Mouse (Mus musculus) megakaryocyte, embryonic 14.5 days (primary cell): ENCODE results near the gene Rpn1.

Experiments
- FLI1 ChIP-seq: IDR thresholded peaks from 2 replicates; pipeline ENCODE4 v1.6.1; 2012; ENCODE audit warnings: low read length, inconsistent platforms, mixed read lengths
- GATA1 ChIP-seq: IDR thresholded peaks from 3 replicates; pipeline ENCODE4 v1.6.1; 2012; ENCODE audit warnings: mixed read lengths, low read length, inconsistent platforms, borderline replicate concordance

DNA sequence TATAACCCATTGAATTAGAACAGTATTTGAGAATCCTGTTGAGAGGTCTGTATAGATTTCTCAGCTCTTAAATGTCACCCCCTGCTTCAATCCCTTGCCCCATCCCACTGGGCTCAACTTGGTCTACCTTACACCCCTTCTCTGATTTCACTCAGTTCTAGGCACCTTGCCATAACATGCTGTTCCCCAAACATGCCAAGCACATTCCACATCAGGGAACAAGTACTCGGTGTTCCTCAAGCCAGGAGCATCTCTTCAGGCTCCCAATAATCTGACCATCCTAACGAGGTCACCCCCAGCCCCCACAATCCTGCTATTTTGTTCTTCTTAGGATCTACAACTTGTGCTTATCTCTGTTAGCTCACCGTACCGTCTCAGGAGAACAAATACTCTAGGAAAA is 21.9 kb upstream of the Rpn1 start:
- TF ChIP-seq GATA1 (no peak), FLI1 (no peak)
